Mouse (Mus musculus): Measurements from ENCODE around the gene Sec22b.

- no peak for TF ChIP-seq GATA1 (IDR thresholded peaks at IDR 0.05; ENCODE audit: borderline replicate concordance, low read length)
- no peak for TF ChIP-seq FLI1 (IDR thresholded peaks at IDR 0.05; ENCODE audit: low read length)
Observed at GRCm38 (mm10) chr3:97900516-97901490, at the start of gene Sec22b.
